Mouse (Mus musculus) cerebellum, adult 8-10 months (tissue): ENCODE results near the gene Slc17a6.

ENCODE experiments used
- DNase-seq: peaks from one replicate; pipeline ENCODE4 v3.0.0; 2022

The Slc17a6 gene

GRCm38 (mm10) chr7:51621694-51622145 lies at the start of gene Slc17a6:
Gene Slc17a6 (plus strand): TSS chr7:51622006.
- DNase-seq = peak; percentile 16

- no peak for DNase-seq
Observed at GRCm38 (mm10) chr7:51600021-51600420, 21.8 kb upstream of the Slc17a6 start.

GRCm38 (mm10) chr7:51603741-51604140 lies 18.1 kb upstream of the Slc17a6 start:
- DNase-seq = no peak

GRCm38 (mm10) chr7:51614404-51614803 lies 7.4 kb upstream of the Slc17a6 start:
- DNase-seq = no peak

GRCm38 (mm10) chr7:51617941-51618340 lies 3.9 kb upstream of the Slc17a6 start:
- no peak for DNase-seq

- DNase-seq = no peak
Observed at GRCm38 (mm10) chr7:51618412-51618811, 3.4 kb upstream of the Slc17a6 start.

- no peak for DNase-seq
Observed at GRCm38 (mm10) chr7:51619977-51620376, 1.8 kb upstream of the Slc17a6 start.

GRCm38 (mm10) chr7:51622196-51622595 lies 390 bp downstream of the Slc17a6 start:
- no peak for DNase-seq

GRCm38 (mm10) chr7:51622666-51623065 lies 860 bp downstream of the Slc17a6 start:
- no peak for DNase-seq

- DNase-seq = no peak
Observed at GRCm38 (mm10) chr7:51624336-51624897, 2.6 kb downstream of the Slc17a6 start.

- DNase-seq = no peak
Observed at GRCm38 (mm10) chr7:51625161-51625560, 3.4 kb downstream of the Slc17a6 start.

- DNase-seq = no peak
Observed at GRCm38 (mm10) chr7:51625591-51626255, 3.9 kb downstream of the Slc17a6 start.

- DNase-seq = no peak
Observed at GRCm38 (mm10) chr7:51626451-51627000, 4.7 kb downstream of the Slc17a6 start.

- DNase-seq = no peak
Observed at GRCm38 (mm10) chr7:51627001-51627631, 5.3 kb downstream of the Slc17a6 start.

- no peak for DNase-seq
Observed at GRCm38 (mm10) chr7:51627666-51628065, 5.9 kb downstream of the Slc17a6 start.

GRCm38 (mm10) chr7:51628349-51628748 lies 6.5 kb downstream of the Slc17a6 start:
- no peak for DNase-seq

- DNase-seq = no peak
Observed at GRCm38 (mm10) chr7:51629206-51629605, 7.4 kb downstream of the Slc17a6 start.

GRCm38 (mm10) chr7:51631171-51631570 lies 9.4 kb downstream of the Slc17a6 start:
- DNase-seq = no peak

GRCm38 (mm10) chr7:51632543-51633229 lies 10.9 kb downstream of the Slc17a6 start:
- no peak for DNase-seq

- DNase-seq = no peak
Observed at GRCm38 (mm10) chr7:51633230-51633844, 11.5 kb downstream of the Slc17a6 start.

GRCm38 (mm10) chr7:51657152-51657551 lies 35.3 kb downstream of the Slc17a6 start:
- DNase-seq = no peak

GRCm38 (mm10) chr7:51662441-51662840 lies 40.6 kb downstream of the Slc17a6 start:
- DNase-seq = no peak
